Mouse (Mus musculus) testis, adult 2 months (tissue): ENCODE results near the gene Cbfb. TPM values are rescaled to one million over a fixed set of nuclear protein-coding genes. Genes with fewer than 3 reads are reported as not detected.
A peak's percentile ranks its signal among the peaks of the same experiment; 100 is the strongest.

Experiments
- H3K27ac ChIP-seq: fragments of 200-500 bp; 2 replicates; pipeline ENCODE4 v1.5.1; 2012; ENCODE audit warnings: low read depth, low read length; ENCODE audit not compliant: control insufficient read depth, insufficient read depth
- H3K27me3 ChIP-seq: fragments of 200-500 bp; 2 replicates; pipeline ENCODE4 v1.6.1; 2012; ENCODE audit warnings: mild to moderate bottlenecking, low read length, moderate library complexity; ENCODE audit not compliant: control insufficient read depth, insufficient read depth
- H3K36me3 ChIP-seq: fragments of 200-500 bp; 2 replicates; pipeline ENCODE4 v1.6.1; 2012; ENCODE audit warnings: mild to moderate bottlenecking, low read length; ENCODE audit not compliant: control insufficient read depth, insufficient read depth
- H3K4me1 ChIP-seq: fragments of 200-500 bp; 2 replicates; pipeline ENCODE4 v1.6.1; 2012; ENCODE audit warnings: low read length; ENCODE audit not compliant: control insufficient read depth, insufficient read depth
- H3K4me3 ChIP-seq: fragments of 200-500 bp; 2 replicates; pipeline ENCODE4 v1.5.1; 2012; ENCODE audit warnings: low read depth, mild to moderate bottlenecking, low read length, moderate library complexity, mixed read lengths; ENCODE audit not compliant: control insufficient read depth
- CTCF ChIP-seq: fragments of 200-500 bp; IDR thresholded peaks from 2 replicates; pipeline ENCODE4 v1.5.1; 2012; ENCODE audit warnings: low read depth, mild to moderate bottlenecking, inconsistent platforms, low read length, moderate library complexity; ENCODE audit not compliant: control insufficient read depth, insufficient read depth, insufficient replicate concordance
- POLR2A ChIP-seq: fragments of 200-500 bp; IDR thresholded peaks from 2 replicates; pipeline ENCODE4 v1.6.1; 2012; ENCODE audit warnings: low read depth, mild to moderate bottlenecking, inconsistent platforms, low read length, moderate library complexity; ENCODE audit not compliant: control insufficient read depth
- polyA plus RNA-seq: library from polyadenylated mRNA; depleted of rRNA; stranded (reverse); fragments of >200 nt; gene quantifications from 2 replicates; pipeline ENCODE4 v1.2.3, GENCODE M21; 2012

Gene Cbfb
- polyA plus RNA-seq, 1 experiment = 7.0 TPM

DNA sequence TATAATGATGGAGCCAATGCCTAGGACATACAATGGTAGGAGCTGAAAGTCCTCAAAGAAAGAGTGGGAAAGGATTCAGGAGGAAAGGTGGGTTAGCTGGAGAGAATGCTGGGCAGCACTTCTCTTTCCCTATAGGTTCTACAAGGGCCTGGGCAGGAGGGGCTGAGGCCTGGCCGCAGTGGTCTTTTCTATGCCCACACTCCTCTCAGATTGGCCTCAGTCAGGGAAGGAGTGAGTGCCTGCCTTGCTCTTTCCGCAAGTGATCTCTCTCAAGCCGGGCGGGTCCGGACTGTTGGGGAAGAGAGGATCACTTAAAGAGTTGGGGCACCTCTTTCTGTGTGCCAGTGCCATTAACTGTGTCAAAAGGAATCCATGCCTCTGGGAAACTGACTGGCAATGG lies 16.2 kb upstream of the Cbfb start:
- Histone ChIP-seq H3K36me3 (no peaks in the 10 kb centered on the region), H3K4me1 (peaks cover 11% of the 10 kb centered on the region), H3K27me3 (no peaks in the 10 kb centered on the region), H3K4me3 (no peak overlapping the region), H3K27ac (no peak overlapping the region)
- TF ChIP-seq CTCF = no peak
- TF ChIP-seq POLR2A = no peak

DNA sequence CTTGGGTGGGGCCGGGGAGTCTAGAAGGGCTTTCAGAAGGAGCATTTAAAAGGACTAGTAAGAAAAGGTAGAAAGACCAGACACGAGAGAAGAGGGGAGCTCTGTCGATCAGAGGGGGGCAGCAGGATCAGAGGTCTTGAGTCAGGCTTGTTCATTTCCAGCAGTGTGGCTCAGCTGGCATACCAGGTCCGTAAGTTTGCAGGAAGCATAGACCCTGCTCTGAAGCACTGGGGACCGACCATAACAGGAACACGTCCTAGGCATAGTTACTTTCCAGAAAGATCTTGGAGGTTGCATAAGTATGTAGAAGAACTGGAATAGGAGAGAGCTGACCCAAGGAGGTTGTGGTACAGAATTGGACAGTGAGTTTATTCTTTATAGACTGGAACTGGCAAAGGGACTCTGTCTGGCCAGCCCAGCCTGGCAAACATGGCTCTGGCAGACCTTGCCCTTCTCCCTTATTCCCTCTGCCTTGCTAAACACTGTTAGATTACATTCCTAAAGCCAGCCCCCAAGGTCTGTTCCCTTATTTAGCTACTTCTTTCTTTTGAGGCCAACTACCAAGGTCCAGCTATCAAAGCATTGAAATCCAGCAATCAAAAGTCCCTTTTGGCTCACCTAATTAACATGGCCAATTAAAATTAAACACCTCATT lies 15.3 kb upstream of the Cbfb start:
- Histone ChIP-seq H3K36me3 (no peaks in the 10 kb centered on the region), H3K27ac (no peak overlapping the region), H3K4me3 (no peak overlapping the region), H3K27me3 (no peaks in the 10 kb centered on the region), H3K4me1 (peaks cover 11% of the 10 kb centered on the region)
- no peak for TF ChIP-seq POLR2A
- TF ChIP-seq CTCF = no peak

DNA sequence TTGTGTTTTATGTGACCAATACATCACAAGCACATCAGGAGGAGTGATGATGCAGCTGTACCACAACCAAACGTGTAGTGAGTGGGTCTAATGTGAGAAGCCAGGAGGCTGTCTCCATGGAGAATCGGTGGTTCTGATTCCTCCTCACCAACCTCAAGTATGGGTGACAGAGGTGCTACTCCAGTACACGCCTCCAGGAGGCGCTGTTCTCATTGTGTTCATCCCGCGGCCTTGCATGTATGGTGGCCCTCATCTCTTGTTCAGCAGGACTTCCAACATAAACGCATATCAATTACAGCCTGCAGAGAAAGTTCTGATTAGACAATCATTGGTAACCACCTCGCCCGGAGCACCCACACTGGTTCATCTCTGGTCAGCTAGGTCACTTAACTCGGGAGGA lies 12.9 kb upstream of the Cbfb start:
- Histone ChIP-seq H3K27me3 (no peaks in the 10 kb centered on the region), H3K4me3 (no peak overlapping the region)
- TF ChIP-seq POLR2A (no peak), CTCF (peak; percentile 91)

DNA sequence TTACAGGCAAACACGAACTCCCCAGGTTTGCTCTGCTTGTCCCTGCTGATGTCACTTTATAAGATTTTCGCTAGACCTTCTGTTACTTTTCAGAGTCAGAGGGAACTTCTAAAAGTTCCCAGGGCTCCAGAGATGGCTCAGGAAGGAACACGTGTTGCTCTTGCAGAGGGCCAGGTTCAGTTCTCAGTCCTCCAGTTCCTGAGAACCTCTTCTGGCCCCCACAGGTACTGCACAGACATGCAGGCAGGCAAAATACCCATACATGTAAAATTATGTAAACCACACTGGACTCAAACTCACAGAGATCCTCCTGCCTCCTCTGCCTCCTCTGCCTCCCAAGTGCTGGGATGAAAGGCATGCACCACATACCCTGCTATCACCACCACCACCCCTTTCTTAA lies 12.4 kb upstream of the Cbfb start:
- Histone ChIP-seq H3K36me3 (no peaks in the 10 kb centered on the region), H3K27ac (no peak overlapping the region), H3K27me3 (no peaks in the 10 kb centered on the region), H3K4me1 (peaks cover 4% of the 10 kb centered on the region; the same call in 1 of the 2 replicates), H3K4me3 (no peak overlapping the region)
- TF ChIP-seq POLR2A (no peak), CTCF (no peak)

More for the DNA sequence above, 12.9 kb upstream of the Cbfb start:
- Histone ChIP-seq H3K4me1 (peaks cover 10% of the 10 kb centered on the region), H3K36me3 (no peaks in the 10 kb centered on the region), H3K27ac (no peak overlapping the region)

DNA sequence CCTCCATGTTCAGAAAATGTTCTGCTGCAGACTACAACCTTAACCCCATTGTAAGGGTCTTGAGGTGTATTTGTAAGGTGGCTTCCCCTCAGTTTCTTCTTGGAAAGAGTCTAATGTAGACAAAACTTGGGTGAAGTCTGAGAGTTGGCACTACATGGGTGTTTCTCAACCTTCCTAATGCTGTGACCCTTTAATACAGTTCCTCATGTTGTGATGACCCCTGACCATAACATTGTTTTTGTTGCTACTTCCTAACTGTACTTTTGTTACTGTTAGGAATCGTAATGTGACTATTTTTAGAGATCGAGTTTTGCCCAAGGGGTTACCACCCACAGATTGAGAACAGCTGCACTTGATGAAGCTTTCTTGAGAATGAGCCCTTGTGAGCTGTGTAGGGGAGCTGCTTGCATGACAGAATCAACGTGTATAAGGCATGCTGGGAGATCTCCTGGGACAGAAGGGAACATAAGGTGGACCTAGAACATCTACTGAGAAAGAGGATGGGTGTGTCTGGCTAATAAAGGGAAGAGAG lies 9.3 kb upstream of the Cbfb start:
- H3K4me3 ChIP-seq = no peak overlapping the region
- no peaks in the 10 kb centered on the region for H3K36me3 ChIP-seq
- H3K27ac ChIP-seq = no peak overlapping the region
- H3K4me1 ChIP-seq = peaks cover 3% of the 10 kb centered on the region; the same call in 1 of the 2 replicates
- no peaks in the 10 kb centered on the region for H3K27me3 ChIP-seq
- no peak for TF ChIP-seq CTCF
- no peak for TF ChIP-seq POLR2A

DNA sequence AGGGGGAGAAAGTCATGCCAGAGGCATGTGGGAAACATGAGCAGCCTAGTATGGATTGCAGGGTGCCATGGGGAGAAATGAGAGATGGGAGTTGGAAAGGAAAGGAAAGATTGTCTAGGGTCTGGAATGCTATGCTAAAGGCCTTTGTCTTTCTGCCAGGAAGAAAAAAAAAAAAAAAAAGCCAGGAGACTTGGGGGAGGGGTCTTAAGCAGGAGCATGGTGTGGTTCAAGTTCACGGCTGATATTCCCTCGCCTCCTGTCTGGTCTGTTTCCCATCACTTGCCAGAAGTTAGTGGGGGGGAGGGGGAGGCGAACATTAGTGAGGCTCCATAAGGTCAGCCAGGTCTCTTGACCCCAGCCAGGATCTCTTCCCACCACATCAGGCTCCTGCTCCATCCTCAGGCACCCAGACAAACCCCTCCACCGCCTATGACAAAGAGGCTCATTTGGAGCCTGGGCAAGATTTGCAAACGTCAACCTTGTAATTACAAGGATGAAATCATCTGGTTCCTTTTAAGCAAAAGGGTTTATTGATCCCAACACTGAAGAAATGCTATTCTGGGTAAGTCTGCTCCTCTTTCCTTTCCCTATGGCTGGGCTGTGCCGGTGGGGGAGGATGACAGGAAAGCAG lies 6.1 kb upstream of the Cbfb start:
- no peaks in the 10 kb centered on the region for H3K4me1 ChIP-seq
- H3K27ac ChIP-seq = no peak overlapping the region
- TF ChIP-seq CTCF = no peak
- TF ChIP-seq POLR2A = no peak
- no peaks in the 10 kb centered on the region for H3K27me3 ChIP-seq
- no peaks in the 10 kb centered on the region for H3K36me3 ChIP-seq
- no peak overlapping the region for H3K4me3 ChIP-seq

DNA sequence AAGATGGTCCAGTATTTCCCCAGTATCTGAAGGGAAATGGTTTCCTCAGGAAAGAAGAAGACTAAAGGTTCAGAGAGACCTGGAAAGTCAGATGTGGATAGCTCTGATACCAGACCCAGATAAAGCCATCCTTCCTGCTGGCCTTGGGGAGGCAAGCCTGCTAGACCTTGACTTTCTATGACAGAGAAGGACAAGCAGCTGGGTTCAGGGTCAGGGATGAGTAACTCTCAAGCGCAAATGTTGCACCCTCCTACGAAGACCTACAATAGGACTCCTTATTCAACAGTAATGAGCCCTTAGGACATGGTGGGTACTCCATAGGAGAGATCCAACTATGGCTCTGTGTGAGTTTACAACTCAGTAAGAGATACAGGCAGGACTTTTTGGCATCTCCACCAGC lies 5.3 kb upstream of the Cbfb start:
- Histone ChIP-seq H3K4me3 (no peak overlapping the region), H3K36me3 (no peaks in the 10 kb centered on the region), H3K27me3 (no peaks in the 10 kb centered on the region), H3K27ac (no peak overlapping the region), H3K4me1 (peaks cover under 1% of the 10 kb centered on the region)
- TF ChIP-seq CTCF (no peak), POLR2A (no peak)
